Mouse (Mus musculus) cortical plate, adult 2 months (tissue): ENCODE results near the gene Tll1. TPM values are rescaled to one million over a fixed set of nuclear protein-coding genes. Genes with fewer than 3 reads are reported as not detected.
"Not testable (repeated sequence)": the region's sequence is repeated elsewhere in the genome, so short reads cannot be mapped to it uniquely, and the experiment has no call there.

ENCODE experiments used
- H3K27ac ChIP-seq: fragments of 200-500 bp; 2 replicates; pipeline ENCODE4 v1.5.1; 2012; ENCODE audit warnings: low read length, control low read depth, inconsistent platforms; ENCODE audit not compliant: insufficient read depth
- H3K4me1 ChIP-seq: fragments of 200-500 bp; 2 replicates; pipeline ENCODE4 v1.6.1; 2011; ENCODE audit warnings: low read length; ENCODE audit not compliant: control insufficient read depth, insufficient read depth
- H3K4me3 ChIP-seq: fragments of 200-500 bp; 2 replicates; pipeline ENCODE4 v1.5.1; 2011; ENCODE audit warnings: mild to moderate bottlenecking, low read length, control low read depth; ENCODE audit not compliant: insufficient read depth
- CTCF ChIP-seq: fragments of 200-500 bp; IDR thresholded peaks from 2 replicates; pipeline ENCODE4 v1.5.1; 2011; ENCODE audit warnings: mild to moderate bottlenecking, control low read depth, low read length; ENCODE audit not compliant: insufficient read depth; ENCODE audit errors: extremely low read depth
- POLR2A ChIP-seq: fragments of 200-500 bp; IDR thresholded peaks from 2 replicates; pipeline ENCODE4 v1.6.1; 2011; ENCODE audit warnings: mild to moderate bottlenecking, low read length, control low read depth; ENCODE audit not compliant: insufficient read depth; ENCODE audit errors: extremely low read depth
- polyA plus RNA-seq: library from polyadenylated mRNA; depleted of rRNA; stranded (reverse); fragments of >200 nt; gene quantifications from 2 replicates; pipeline ENCODE4 v1.2.3, GENCODE M21; 2012

Tll1 gene
- polyA plus RNA-seq, 1 experiment: 0.61 TPM

- no peak for TF ChIP-seq POLR2A
- TF ChIP-seq CTCF: no peak
- Histone ChIP-seq H3K4me1 (no peaks in the 10 kb centered on the region), H3K27ac (no peak overlapping the region), H3K4me3 (no peak overlapping the region)
These were observed 183.0 kb downstream of the Tll1 start for GRCm38 (mm10) chr8:64023027-64023426.

- H3K4me3 ChIP-seq, H3K27ac ChIP-seq, H3K4me1 ChIP-seq: not testable (repeated sequence)
These were observed 235.3 kb downstream of the Tll1 start for GRCm38 (mm10) chr8:63970612-63971391.
